Mouse (Mus musculus) stomach, postnatal 0 days (tissue): ENCODE results near the gene Keg1.

Experiments used
- CTCF ChIP-seq: IDR thresholded peaks from 2 replicates; pipeline ENCODE4 v1.5.1; 2016; ENCODE audit warnings: antibody characterized with exemption, low read depth, mild to moderate bottlenecking, moderate library complexity
- EP300 ChIP-seq: optimal IDR thresholded peaks from 2 replicates; pipeline ENCODE3; 2016; ENCODE audit warnings: antibody characterized with exemption

DNA sequence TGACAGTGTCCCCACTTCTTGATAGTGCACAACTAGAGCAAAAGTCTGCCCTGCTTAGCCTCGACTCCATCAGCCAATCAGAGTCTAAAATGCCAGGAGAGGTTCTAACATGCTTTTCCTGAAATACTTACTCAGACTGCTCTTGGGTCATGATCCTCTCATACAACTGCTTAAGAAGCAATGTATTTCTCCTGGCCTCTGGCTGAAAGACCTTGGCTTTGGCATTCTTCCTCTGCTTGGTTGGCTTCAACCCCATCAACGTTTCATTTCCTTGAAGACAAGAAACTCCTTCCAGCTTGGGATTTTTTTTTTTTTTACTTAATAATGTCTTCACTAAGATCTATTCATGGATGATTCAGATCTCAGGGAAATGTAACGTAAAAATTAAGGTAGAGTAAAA, 60.7 kb downstream of the Keg1 start:
- TF ChIP-seq EP300 (no peak), CTCF (no peak)
